Mouse (Mus musculus) midbrain, embryonic 16.5 days (tissue): ENCODE measurements around the gene Vav3. TPM values are rescaled to one million over a fixed set of nuclear protein-coding genes. Genes with fewer than 3 reads are reported as not detected.

Experiments used
- ATAC-seq: fragments of 200-750 bp; cut with Nextera tagmentation; 2 replicates; pipeline ENCODE4 v1.8.0; 2017; ENCODE audit warnings: moderate TSS enrichment
- H3K27ac ChIP-seq: fragments of 300-500 bp; sonication (generic); 2 replicates; pipeline ENCODE4 v1.5.1; 2014; ENCODE audit warnings: mild to moderate bottlenecking, low read length, mixed read lengths
- H3K27me3 ChIP-seq: fragments of 300-500 bp; sonication (generic); 2 replicates; pipeline ENCODE4 v1.6.1; 2014; ENCODE audit warnings: low read depth, low read length, mixed read lengths; ENCODE audit not compliant: control insufficient read depth, insufficient read depth
- H3K36me3 ChIP-seq: fragments of 300-500 bp; sonication (generic); 2 replicates; pipeline ENCODE4 v1.6.1; 2014; ENCODE audit warnings: mild to moderate bottlenecking, low read length, moderate library complexity, mixed read lengths; ENCODE audit not compliant: control insufficient read depth, insufficient read depth
- H3K4me1 ChIP-seq: fragments of 300-500 bp; sonication (generic); 2 replicates; pipeline ENCODE4 v1.6.1; 2014; ENCODE audit warnings: mild to moderate bottlenecking, low read length, mixed read lengths; ENCODE audit not compliant: control insufficient read depth, insufficient read depth
- H3K4me2 ChIP-seq: fragments of 300-500 bp; sonication (generic); 2 replicates; pipeline ENCODE4 v1.6.1; 2014; ENCODE audit warnings: mild to moderate bottlenecking, low read length, mixed read lengths
- H3K4me3 ChIP-seq: fragments of 300-500 bp; sonication (generic); 2 replicates; pipeline ENCODE4 v1.5.1; 2014; ENCODE audit warnings: low read depth, mild to moderate bottlenecking, low read length, moderate library complexity, mixed read lengths
- H3K9ac ChIP-seq: fragments of 300-500 bp; sonication (generic); 2 replicates; pipeline ENCODE4 v1.6.1; 2014; ENCODE audit warnings: low read depth, low read length, mixed read lengths
- H3K9me3 ChIP-seq: fragments of 300-500 bp; sonication (generic); replicated peaks from 2 replicates; pipeline ENCODE4 v1.6.1; 2014; ENCODE audit warnings: mild to moderate bottlenecking, low read length, mixed read lengths; ENCODE audit not compliant: control insufficient read depth, poor library complexity, severe bottlenecking
- WGBS: fragments of 180-500 bp; shearing (Covaris S2); extraction: QIAGEN DNeasy Blood & Tissue Kit; methylation state at CpG from one replicate; pipeline ENCODE4 v1.1.7; 2014; 5-methylcytosine and 5-hydroxymethylcytosine counted together
- polyA plus RNA-seq: library from polyadenylated mRNA; unstranded; fragments of >200 nt; fragmentation: Nextera tagmentation; extraction: Ambion mirVana; gene quantifications from 2 replicates; pipeline ENCODE4 v1.2.1, GENCODE M21; 2015

The Vav3 gene
- polyA plus RNA-seq, 1 experiment from 2014 or later = 18.9 TPM

DNA sequence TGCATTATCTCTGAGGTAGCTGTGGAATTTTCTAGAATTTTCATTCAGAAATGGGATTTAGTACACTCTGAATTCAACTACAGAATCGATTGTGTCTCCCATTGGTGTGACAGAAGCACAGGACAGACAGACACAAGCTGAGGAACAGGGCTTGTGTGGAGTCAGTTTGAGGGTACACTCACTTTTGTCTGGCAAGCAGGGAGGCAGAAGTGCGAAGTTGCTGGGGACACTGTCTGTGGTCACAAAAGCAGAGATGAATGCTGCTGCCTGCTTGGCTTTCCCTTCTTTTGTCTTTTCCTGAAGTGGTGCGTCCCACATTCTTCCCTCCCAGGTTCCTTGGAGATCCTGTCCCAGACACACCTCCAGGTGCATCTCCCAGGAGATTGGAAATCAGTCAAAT lies 28.6 kb upstream of the Vav3 start:
- Histone ChIP-seq H3K4me3 (no peak overlapping the region), H3K4me2 (no peak overlapping the region), H3K4me1 (no peaks in the 10 kb centered on the region; the same call in 1 of the 2 replicates), H3K27me3 (no peaks in the 10 kb centered on the region), H3K27ac (no peak overlapping the region), H3K9ac (no peak overlapping the region), H3K36me3 (no peaks in the 10 kb centered on the region), H3K9me3 (no peaks in the 10 kb centered on the region)
- no peak for ATAC-seq
- WGBS = 60% methylated on average over 3 of the region's 3 CpGs

DNA sequence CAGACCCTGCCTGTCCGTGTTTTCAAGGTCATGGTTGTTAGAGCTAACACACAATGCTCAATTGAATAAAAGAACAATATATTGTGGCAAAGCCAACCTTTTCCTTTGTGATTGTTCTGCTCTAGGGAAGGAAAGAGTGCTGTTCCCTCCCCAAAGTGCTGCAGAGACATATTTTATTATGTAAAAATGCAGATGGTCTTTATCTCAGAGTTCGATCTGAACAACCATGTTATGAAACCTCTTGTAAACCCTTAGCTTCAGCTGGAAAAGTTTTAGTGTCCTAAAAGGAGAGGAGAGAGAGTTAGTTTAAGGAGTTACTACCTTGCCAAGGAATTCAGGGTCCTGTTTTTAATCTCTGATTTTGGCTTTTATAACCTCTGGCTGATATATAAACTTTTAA lies 27.0 kb upstream of the Vav3 start:
- Histone ChIP-seq H3K9me3 (no peaks in the 10 kb centered on the region), H3K4me3 (no peak overlapping the region), H3K36me3 (no peaks in the 10 kb centered on the region), H3K9ac (no peak overlapping the region), H3K27ac (no peak overlapping the region), H3K4me2 (no peak overlapping the region), H3K27me3 (no peaks in the 10 kb centered on the region), H3K4me1 (no peaks in the 10 kb centered on the region)
- ATAC-seq = no peak
- 51% methylated on average over 2 of the region's 2 CpGs for WGBS

DNA sequence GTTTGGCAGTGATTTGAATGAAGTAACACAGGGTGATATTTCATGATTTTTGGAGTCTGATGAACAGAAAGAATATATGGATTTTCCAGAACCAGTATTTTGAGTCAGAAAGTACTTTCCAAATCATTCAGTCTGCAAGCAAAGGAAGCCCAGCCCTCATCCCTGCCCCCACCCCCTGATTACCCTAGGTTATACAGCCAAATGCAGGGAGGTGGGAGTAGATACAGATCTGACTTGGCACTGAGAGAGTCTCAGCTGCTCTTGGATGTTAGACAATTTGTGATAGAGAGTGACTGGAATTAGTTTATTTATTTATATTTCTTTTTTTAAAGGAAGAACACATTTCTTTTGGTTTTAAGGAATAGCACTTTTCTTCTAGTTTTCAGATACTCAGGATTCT lies 18.2 kb upstream of the Vav3 start:
- ATAC-seq = no peak
- Histone ChIP-seq H3K4me1 (no peaks in the 10 kb centered on the region), H3K4me3 (no peak overlapping the region), H3K27me3 (no peaks in the 10 kb centered on the region), H3K27ac (no peak overlapping the region), H3K9me3 (no peaks in the 10 kb centered on the region), H3K9ac (no peak overlapping the region), H3K36me3 (no peaks in the 10 kb centered on the region), H3K4me2 (no peak overlapping the region)

- Histone ChIP-seq H3K27me3 (no peaks in the 10 kb centered on the region), H3K36me3 (no peaks in the 10 kb centered on the region), H3K9ac (no peak overlapping the region), H3K27ac (no peak overlapping the region), H3K4me3 (no peak overlapping the region), H3K9me3 (no peaks in the 10 kb centered on the region), H3K4me1 (no peaks in the 10 kb centered on the region), H3K4me2 (no peak overlapping the region)
- 57% methylated on average over 7 of the region's 7 CpGs for WGBS
- no peak for ATAC-seq
Observed at GRCm38 (mm10) chr3:109323447-109324300, 16.8 kb upstream of the Vav3 start.

- Histone ChIP-seq H3K4me2 (no peak overlapping the region), H3K9me3 (no peaks in the 10 kb centered on the region), H3K4me3 (no peak overlapping the region), H3K27ac (no peak overlapping the region), H3K36me3 (no peaks in the 10 kb centered on the region), H3K27me3 (no peaks in the 10 kb centered on the region), H3K4me1 (no peaks in the 10 kb centered on the region), H3K9ac (no peak overlapping the region)
- 54% methylated on average over 3 of the region's 3 CpGs for WGBS
- ATAC-seq = no peak
Observed at GRCm38 (mm10) chr3:109327128-109327527, 13.3 kb upstream of the Vav3 start.

DNA sequence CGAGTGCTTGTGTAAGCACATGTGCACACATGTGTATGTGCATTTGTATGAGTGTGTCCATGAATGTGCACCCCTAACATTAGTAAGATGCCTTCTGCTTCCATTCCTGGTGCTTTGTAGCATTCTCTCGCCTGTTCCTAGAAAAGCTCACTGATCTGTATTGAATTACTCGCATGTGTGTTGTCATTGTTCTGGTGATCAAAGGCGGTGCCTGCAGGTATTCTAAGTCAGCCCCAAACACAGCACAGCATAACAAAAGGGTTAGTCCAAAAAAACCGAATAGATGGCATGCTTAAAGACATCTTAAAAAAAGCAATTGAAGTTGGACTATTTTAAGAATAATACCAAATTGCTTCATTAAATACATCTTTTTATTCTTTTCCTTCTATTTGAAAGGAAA lies 7.7 kb upstream of the Vav3 start:
- ATAC-seq = no peak
- H3K4me1 ChIP-seq = no peaks in the 10 kb centered on the region
- WGBS = 32% methylated on average over 5 of the region's 5 CpGs

DNA sequence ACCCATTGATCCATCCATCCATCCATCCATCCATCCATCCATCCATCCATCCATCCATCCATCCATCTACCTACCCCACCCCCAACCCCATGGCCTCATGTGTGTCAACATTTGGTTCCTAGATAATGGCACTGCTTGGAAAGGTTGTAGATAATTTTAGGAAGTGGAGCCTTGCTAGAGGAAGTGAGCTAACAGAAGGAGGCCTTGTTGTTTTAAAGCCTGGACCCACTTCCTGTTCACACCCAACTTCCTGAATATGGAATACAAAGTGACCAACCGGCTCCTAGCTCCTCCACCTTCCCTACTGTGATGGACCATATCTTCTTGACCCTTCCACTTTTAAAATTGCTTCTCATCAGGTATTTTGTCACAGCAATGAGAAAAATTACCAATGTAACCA lies 5.0 kb upstream of the Vav3 start:
- Histone ChIP-seq H3K27me3 (no peaks in the 10 kb centered on the region), H3K27ac (no peak overlapping the region), H3K9ac (no peak overlapping the region), H3K36me3 (no peaks in the 10 kb centered on the region), H3K4me1 (no peaks in the 10 kb centered on the region), H3K9me3 (no peaks in the 10 kb centered on the region), H3K4me2 (no peak overlapping the region), H3K4me3 (no peak overlapping the region)
- no peak for ATAC-seq
- 93% methylated on average over 1 of the region's 1 CpGs for WGBS

More for the DNA sequence above, 7.7 kb upstream of the Vav3 start:
- no peaks in the 10 kb centered on the region for H3K36me3 ChIP-seq
- H3K9ac ChIP-seq = no peak overlapping the region
- no peaks in the 10 kb centered on the region for H3K9me3 ChIP-seq
- H3K27ac ChIP-seq = 0 out of 2 replicates have a peak overlapping the region, but pooled peaks have one; percentile 1
- no peak overlapping the region for H3K4me2 ChIP-seq
- H3K4me3 ChIP-seq = no peak overlapping the region
- H3K27me3 ChIP-seq = no peaks in the 10 kb centered on the region

GRCm38 (mm10) chr3:109339290-109339689 lies 1.2 kb upstream of the Vav3 start:
- 77% methylated on average over 9 of the region's 9 CpGs for WGBS
- no peak overlapping the region for H3K4me2 ChIP-seq
- no peaks in the 10 kb centered on the region for H3K27me3 ChIP-seq
- no peaks in the 10 kb centered on the region for H3K36me3 ChIP-seq
- H3K4me3 ChIP-seq = no peak overlapping the region
- peaks cover 11% of the 10 kb centered on the region for H3K4me1 ChIP-seq
- no peak for ATAC-seq
- H3K9me3 ChIP-seq = no peaks in the 10 kb centered on the region
- no peak overlapping the region for H3K27ac ChIP-seq
- no peak overlapping the region; the same call in 1 of the 2 replicates for H3K9ac ChIP-seq

GRCm38 (mm10) chr3:109339941-109340273 lies 546 bp upstream of the Vav3 start:
- Histone ChIP-seq H3K4me2 (peak overlapping the region; percentile 81), H3K36me3 (no peaks in the 10 kb centered on the region), H3K9ac (peak overlapping the region; percentile 86), H3K4me1 (peaks cover 11% of the 10 kb centered on the region), H3K27me3 (no peaks in the 10 kb centered on the region), H3K4me3 (peak overlapping the region; percentile 67), H3K27ac (peak overlapping the region; percentile 89), H3K9me3 (no peaks in the 10 kb centered on the region)
- WGBS = under 1% methylated on average over 9 of the region's 9 CpGs
- peak; percentile 46; the same call in 1 of the 2 replicates for ATAC-seq
